Mouse (Mus musculus) 3134 (cell line): ENCODE measurements at regions not wholly inside any gene's neighbourhood (a gene's known extent, or its start where the extent isn't known, plus 50 kb on each side); places are given as distances from the start of the nearest gene placed in this dataset.

Experiments
- DNase-seq: peaks from one replicate; pipeline ENCODE4 v3.0.0-alpha.2; 2011; ENCODE audit warnings: low spot score; ENCODE audit not compliant: insufficient read length; ENCODE audit errors: extremely low read depth

- DNase-seq, result no peak
Observed at GRCm38 (mm10) chr15:36351693-36352092, 655.9 kb downstream of the Zfp706 start.

GRCm38 (mm10) chr15:36348348-36348747, 659.2 kb downstream of the Zfp706 start:
- DNase-seq, result no peak

GRCm38 (mm10) chr15:36347333-36347845, 660.2 kb downstream of the Zfp706 start:
- no peak for DNase-seq

GRCm38 (mm10) chr15:36346126-36346525, 661.4 kb downstream of the Zfp706 start:
- no peak for DNase-seq

- DNase-seq, result no peak
Observed at GRCm38 (mm10) chr15:36345413-36345812, 662.2 kb downstream of the Zfp706 start.

- no peak for DNase-seq
Observed at GRCm38 (mm10) chr15:36339971-36340550, 667.5 kb downstream of the Zfp706 start.

- no peak for DNase-seq
Observed at GRCm38 (mm10) chr15:36338766-36339165, 668.8 kb downstream of the Zfp706 start.

- DNase-seq, result no peak
Observed at GRCm38 (mm10) chr15:36336857-36337256, 670.7 kb downstream of the Zfp706 start.

- DNase-seq, result no peak
Observed at GRCm38 (mm10) chr15:36335116-36335515, 672.5 kb downstream of the Zfp706 start.

GRCm38 (mm10) chr15:36334436-36335113, 673.0 kb downstream of the Zfp706 start:
- no peak for DNase-seq

- no peak for DNase-seq
Observed at GRCm38 (mm10) chr15:36333857-36334256, 673.7 kb downstream of the Zfp706 start.

GRCm38 (mm10) chr15:36333265-36333664, 674.3 kb downstream of the Zfp706 start:
- no peak for DNase-seq
